Mouse (Mus musculus): ENCODE data around the gene Lurap1l. TPM values are rescaled to one million over a fixed set of nuclear protein-coding genes. Genes with fewer than 3 reads are reported as not detected.

The Lurap1l gene
- polyA plus RNA-seq, 2 experiments = 1.5 to 4.5 TPM

- no peaks in the 10 kb centered on the region for H3K36me3 ChIP-seq (replicated peaks; ENCODE audit: control insufficient read depth, insufficient read depth, low read depth)
- no peak for TF ChIP-seq CTCF (IDR thresholded peaks at IDR 0.05; ENCODE audit: low read depth)
- TF ChIP-seq EP300 (IDR thresholded peaks at IDR 0.05; ENCODE audit: low read depth) = no peak
- DNase-seq (ENCODE audit: low read depth in 3 of 3, low spot score in 3 of 3) (no peak), ATAC-seq (ENCODE audit: insufficient read depth) (no peak)
- no peaks in the 10 kb centered on the region for H3K27me3 ChIP-seq (ENCODE audit: control insufficient read depth, insufficient read depth, low read length)
- no peaks in the 10 kb centered on the region for H3K9me3 ChIP-seq (ENCODE audit: control insufficient read depth, low read length)
- no peak overlapping the region for H3K4me2 ChIP-seq (ENCODE audit: low read depth)
- H3K4me1 ChIP-seq (replicated peaks; ENCODE audit: control insufficient read depth in 2 of 2, insufficient read depth in 2 of 2, low read length in 1 of 2) = 0 out of 4 replicates have a peak, but pooled peaks cover 0 to 2% of the 10 kb centered on the region in 2 experiments
- no peak overlapping the region for H3K4me3 ChIP-seq (ENCODE audit: insufficient read depth in 1 of 2, low read depth in 2 of 2, low read length in 2 of 2)
- H3K9ac ChIP-seq (replicated peaks) = no peak overlapping the region
- WGBS (ENCODE audit: insufficient replicate concordance) = 63% methylated on average over 1 of the region's 1 CpGs
- H3K27ac ChIP-seq = no peak overlapping the region
These were observed 8.9 kb downstream of the Lurap1l start for GRCm38 (mm10) chr4:80919217-80919867.

GRCm38 (mm10) chr4:80921646-80922489, 11.4 kb downstream of the Lurap1l start:
- 53% methylated on average over 4 of the region's 4 CpGs for WGBS (ENCODE audit: insufficient replicate concordance)

GRCm38 (mm10) chr4:80922654-80923053, 12.2 kb downstream of the Lurap1l start:
- Histone ChIP-seq H3K4me1 (replicated peaks; ENCODE audit: control insufficient read depth in 2 of 2, insufficient read depth in 2 of 2, low read length in 1 of 2) (no peaks in the 10 kb centered on the region), H3K9me3 (ENCODE audit: control insufficient read depth, low read length) (no peaks in the 10 kb centered on the region), H3K4me3 (ENCODE audit: insufficient read depth in 1 of 2, low read depth in 2 of 2, low read length in 2 of 2) (no peak overlapping the region), H3K4me2 (ENCODE audit: low read depth) (no peak overlapping the region), H3K27me3 (ENCODE audit: control insufficient read depth, insufficient read depth, low read length) (no peaks in the 10 kb centered on the region), H3K9ac (replicated peaks) (no peak overlapping the region), H3K27ac (no peak overlapping the region), H3K36me3 (replicated peaks; ENCODE audit: control insufficient read depth, insufficient read depth, low read depth) (no peaks in the 10 kb centered on the region)
- no peak for ATAC-seq (ENCODE audit: insufficient read depth)
- no peak for TF ChIP-seq EP300 (IDR thresholded peaks at IDR 0.05; ENCODE audit: low read depth)
- TF ChIP-seq CTCF (IDR thresholded peaks at IDR 0.05; ENCODE audit: low read depth) = no peak
- 63% methylated on average over 2 of the region's 2 CpGs for WGBS (ENCODE audit: insufficient replicate concordance)
- no peak for DNase-seq (ENCODE audit: low read depth in 3 of 3, low spot score in 3 of 3)

More at GRCm38 (mm10) chr4:80921646-80922489, 11.4 kb downstream of the Lurap1l start:
- ATAC-seq (ENCODE audit: insufficient read depth) = no peak
- H3K27me3 ChIP-seq (ENCODE audit: control insufficient read depth, insufficient read depth, low read length) = no peaks in the 10 kb centered on the region
- no peak overlapping the region for H3K4me3 ChIP-seq (ENCODE audit: insufficient read depth in 1 of 2, low read depth in 2 of 2, low read length in 2 of 2)
- no peak overlapping the region for H3K9ac ChIP-seq (replicated peaks)
- DNase-seq (ENCODE audit: low read depth in 3 of 3, low spot score in 3 of 3) = peak in 1 of 3 experiments; percentile 2
- TF ChIP-seq CTCF (IDR thresholded peaks at IDR 0.05; ENCODE audit: low read depth) (no peak), EP300 (IDR thresholded peaks at IDR 0.05; ENCODE audit: low read depth) (no peak)
- no peaks in the 10 kb centered on the region for H3K9me3 ChIP-seq (ENCODE audit: control insufficient read depth, low read length)
- H3K4me2 ChIP-seq (ENCODE audit: low read depth) = no peak overlapping the region
- H3K27ac ChIP-seq = no peak overlapping the region
- no peaks in the 10 kb centered on the region for H3K4me1 ChIP-seq (replicated peaks; ENCODE audit: control insufficient read depth in 2 of 2, insufficient read depth in 2 of 2, low read length in 1 of 2)
- H3K36me3 ChIP-seq (replicated peaks; ENCODE audit: control insufficient read depth, insufficient read depth, low read depth) = no peaks in the 10 kb centered on the region

- no peak overlapping the region for H3K9ac ChIP-seq (replicated peaks)
- TF ChIP-seq CTCF (IDR thresholded peaks at IDR 0.05; ENCODE audit: low read depth) (no peak), EP300 (IDR thresholded peaks at IDR 0.05; ENCODE audit: low read depth) (no peak)
- H3K4me2 ChIP-seq (ENCODE audit: low read depth) = no peak overlapping the region
- H3K4me1 ChIP-seq (replicated peaks; ENCODE audit: control insufficient read depth in 2 of 2, insufficient read depth in 2 of 2, low read length in 1 of 2) = no peaks in the 10 kb centered on the region
- H3K36me3 ChIP-seq (replicated peaks; ENCODE audit: control insufficient read depth, insufficient read depth, low read depth) = no peaks in the 10 kb centered on the region
- no peak overlapping the region for H3K27ac ChIP-seq
- no peaks in the 10 kb centered on the region for H3K9me3 ChIP-seq (ENCODE audit: control insufficient read depth, low read length)
- ATAC-seq (ENCODE audit: insufficient read depth) = no peak
- H3K27me3 ChIP-seq (ENCODE audit: control insufficient read depth, insufficient read depth, low read length) = no peaks in the 10 kb centered on the region
- 42% methylated on average over 4 of the region's 4 CpGs for WGBS (ENCODE audit: insufficient replicate concordance)
- DNase-seq (ENCODE audit: low read depth in 3 of 3, low spot score in 3 of 3) = no peak
- no peak overlapping the region for H3K4me3 ChIP-seq (ENCODE audit: insufficient read depth in 1 of 2, low read depth in 2 of 2, low read length in 2 of 2)
These were observed 14.4 kb downstream of the Lurap1l start for GRCm38 (mm10) chr4:80924815-80925214.
